Mouse (Mus musculus) intestine, embryonic 15.5 days (tissue): Measurements from ENCODE around the gene Klhdc1. TPM values are rescaled to one million over a fixed set of nuclear protein-coding genes. Genes with fewer than 3 reads are reported as not detected.
A peak's percentile ranks its signal among the peaks of the same experiment; 100 is the strongest.

Source experiments
- ATAC-seq: fragments of 200-750 bp; cut with Nextera tagmentation; 2 replicates; pipeline ENCODE4 v1.8.0; 2017; ENCODE audit warnings: moderate TSS enrichment, moderate library complexity
- H3K27ac ChIP-seq: fragments of 300-500 bp; sonication (generic); 2 replicates; pipeline ENCODE4 v1.5.1; 2015; ENCODE audit warnings: mild to moderate bottlenecking, inconsistent platforms
- H3K27me3 ChIP-seq: fragments of 300-500 bp; sonication (generic); replicated peaks from 2 replicates; pipeline ENCODE4 v1.6.1; 2015; ENCODE audit warnings: inconsistent platforms
- H3K36me3 ChIP-seq: fragments of 300-500 bp; sonication (generic); 2 replicates; pipeline ENCODE4 v1.6.1; 2015; ENCODE audit warnings: inconsistent platforms
- H3K4me1 ChIP-seq: fragments of 300-500 bp; sonication (generic); replicated peaks from 2 replicates; pipeline ENCODE4 v1.6.1; 2015; ENCODE audit warnings: inconsistent platforms
- H3K4me2 ChIP-seq: fragments of 300-500 bp; sonication (generic); replicated peaks from 2 replicates; pipeline ENCODE4 v1.6.1; 2015; ENCODE audit warnings: mild to moderate bottlenecking, inconsistent platforms
- H3K4me3 ChIP-seq: fragments of 300-500 bp; sonication (generic); replicated peaks from 2 replicates; pipeline ENCODE4 v1.5.1; 2015; ENCODE audit warnings: inconsistent platforms
- H3K9ac ChIP-seq: fragments of 300-500 bp; sonication (generic); 2 replicates; pipeline ENCODE4 v1.6.1; 2015; ENCODE audit warnings: inconsistent platforms
- H3K9me3 ChIP-seq: fragments of 300-500 bp; sonication (generic); 2 replicates; pipeline ENCODE4 v1.6.1; 2016; ENCODE audit warnings: inconsistent platforms
- WGBS: fragments of 180-500 bp; shearing (Covaris S2); methylation state at CpG from one replicate; pipeline ENCODE4 v1.1.7; 2015; 5-methylcytosine and 5-hydroxymethylcytosine counted together
- polyA plus RNA-seq: library from polyadenylated mRNA; unstranded; fragments of >200 nt; fragmentation: Nextera tagmentation; extraction: Ambion mirVana; gene quantifications from 2 replicates; pipeline ENCODE4 v1.2.1, GENCODE M21; 2015

Klhdc1 gene
- polyA plus RNA-seq, 1 experiment from 2014 or later, result 7.4 TPM

DNA sequence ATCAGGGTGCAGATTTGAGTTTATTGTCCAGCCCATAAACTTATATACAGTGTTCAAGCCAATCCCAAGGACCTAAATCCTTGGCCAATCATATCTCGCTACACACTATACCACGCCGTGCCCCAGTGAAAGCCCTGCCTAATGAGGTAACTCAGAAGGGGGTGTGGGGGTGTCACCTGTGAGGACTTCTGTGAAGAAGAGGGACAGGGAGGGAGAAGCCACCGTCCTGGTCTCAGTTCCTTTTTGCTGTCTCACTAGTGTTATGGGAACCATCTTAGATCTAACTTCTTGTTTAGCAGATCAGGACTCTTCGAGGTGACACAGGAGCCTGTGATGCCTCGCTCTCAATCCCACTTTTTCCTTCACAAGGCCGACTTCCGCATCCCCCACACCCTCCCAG is 46.6 kb downstream of the Klhdc1 start:
- Histone ChIP-seq H3K9me3 (no peaks in the 10 kb centered on the region), H3K27me3 (no peaks in the 10 kb centered on the region), H3K4me3 (no peak overlapping the region), H3K9ac (no peak overlapping the region), H3K4me1 (no peaks in the 10 kb centered on the region), H3K36me3 (no peaks in the 10 kb centered on the region), H3K4me2 (no peak overlapping the region), H3K27ac (no peak overlapping the region)
- no peak for ATAC-seq
- 89% methylated on average over 8 of the region's 8 CpGs for WGBS

- Histone ChIP-seq H3K4me3 (no peak overlapping the region), H3K9me3 (no peaks in the 10 kb centered on the region), H3K4me1 (no peaks in the 10 kb centered on the region), H3K27me3 (no peaks in the 10 kb centered on the region), H3K36me3 (no peaks in the 10 kb centered on the region), H3K4me2 (no peak overlapping the region), H3K9ac (no peak overlapping the region), H3K27ac (no peak overlapping the region)
- WGBS, result 78% methylated on average over 9 of the region's 9 CpGs
- no peak for ATAC-seq
These were observed 47.7 kb downstream of the Klhdc1 start for GRCm38 (mm10) chr12:69288699-69289098.

DNA sequence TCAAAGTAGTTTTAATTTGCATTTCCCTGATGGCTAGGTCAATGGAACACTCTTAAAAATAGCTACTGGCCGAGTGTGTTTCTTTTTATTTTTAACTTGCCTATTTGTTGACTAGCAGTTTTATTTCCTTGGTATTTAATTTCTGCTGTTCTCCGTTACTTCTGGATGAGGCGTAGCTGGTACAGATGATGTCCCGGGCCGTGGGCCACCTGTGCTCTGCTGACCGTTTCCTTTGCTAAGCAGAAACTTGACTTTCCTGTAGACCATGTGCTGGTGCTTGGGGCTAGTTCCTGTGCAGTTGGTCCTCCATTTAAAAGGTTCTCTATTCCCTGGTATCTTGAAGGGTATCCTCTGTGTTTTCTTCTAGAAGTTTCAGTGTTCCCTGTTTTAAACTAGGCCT is 51.4 kb downstream of the Klhdc1 start:
- 89% methylated on average over 6 of the region's 6 CpGs for WGBS
- H3K27ac ChIP-seq, result no peak overlapping the region
- H3K9me3 ChIP-seq, result no peaks in the 10 kb centered on the region
- no peaks in the 10 kb centered on the region for H3K27me3 ChIP-seq
- H3K4me3 ChIP-seq, result no peak overlapping the region
- no peak overlapping the region for H3K4me2 ChIP-seq
- H3K36me3 ChIP-seq, result no peaks in the 10 kb centered on the region
- ATAC-seq, result no peak
- H3K9ac ChIP-seq, result no peak overlapping the region
- peaks cover 3% of the 10 kb centered on the region; the same call in 1 of the 2 replicates for H3K4me1 ChIP-seq

DNA sequence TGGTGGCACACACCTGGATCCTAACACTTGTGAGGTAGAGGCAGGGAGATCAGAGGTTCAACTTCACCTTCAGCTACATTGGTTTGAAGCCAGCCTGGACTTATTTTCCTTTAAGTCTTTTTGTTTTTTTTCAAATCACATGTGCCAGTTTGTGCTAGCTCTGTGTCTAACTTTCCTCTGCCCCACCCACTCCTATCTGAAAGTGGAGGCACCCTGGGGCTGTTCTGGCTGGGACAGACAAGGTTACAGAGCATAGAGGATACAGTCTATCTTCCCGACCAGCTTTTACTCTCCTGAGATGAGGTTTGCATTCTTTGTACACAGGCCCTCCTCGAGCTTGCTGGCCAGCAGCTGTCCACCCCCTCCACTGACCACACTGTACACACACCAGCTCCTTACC is 52.8 kb downstream of the Klhdc1 start:
- Histone ChIP-seq H3K4me2 (no peak overlapping the region), H3K9ac (no peak overlapping the region), H3K36me3 (no peaks in the 10 kb centered on the region), H3K4me1 (peaks cover 7% of the 10 kb centered on the region), H3K27ac (no peak overlapping the region), H3K27me3 (no peaks in the 10 kb centered on the region), H3K9me3 (no peaks in the 10 kb centered on the region), H3K4me3 (no peak overlapping the region)
- 51% methylated on average over 2 of the region's 2 CpGs for WGBS
- ATAC-seq, result no peak

- H3K27me3 ChIP-seq, result no peaks in the 10 kb centered on the region
- no peak overlapping the region for H3K4me2 ChIP-seq
- no peak overlapping the region for H3K27ac ChIP-seq
- H3K4me1 ChIP-seq, result peaks cover 12% of the 10 kb centered on the region
- H3K4me3 ChIP-seq, result no peak overlapping the region
- no peaks in the 10 kb centered on the region for H3K36me3 ChIP-seq
- H3K9ac ChIP-seq, result no peak overlapping the region
- WGBS, result 76% methylated on average over 2 of the region's 2 CpGs
- no peak for ATAC-seq
- H3K9me3 ChIP-seq, result no peaks in the 10 kb centered on the region
These were observed 54.0 kb downstream of the Klhdc1 start for GRCm38 (mm10) chr12:69294936-69295335.

DNA sequence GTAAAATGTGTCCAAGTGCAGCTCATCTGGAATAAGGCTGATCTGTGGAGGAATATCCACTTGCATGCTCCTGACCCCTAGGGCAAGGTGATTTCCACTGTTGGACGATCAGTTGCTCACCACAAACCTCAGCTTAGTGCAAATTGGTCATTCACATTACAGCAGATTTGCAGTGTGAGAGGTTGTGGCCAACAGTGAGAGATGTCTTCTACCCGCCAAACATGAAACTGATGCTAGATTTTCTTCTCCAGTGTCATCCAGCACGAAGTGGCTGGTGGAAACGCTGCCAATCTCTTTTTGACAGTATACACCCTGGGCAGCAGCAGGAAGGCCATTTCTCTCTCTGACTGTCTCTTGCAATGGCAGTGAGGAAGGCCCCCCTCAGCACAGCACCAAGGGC is 54.7 kb downstream of the Klhdc1 start:
- Histone ChIP-seq H3K27ac (no peak overlapping the region), H3K9ac (no peak overlapping the region), H3K4me2 (peak overlapping the region; percentile 59; the same call in 1 of the 2 replicates)

DNA sequence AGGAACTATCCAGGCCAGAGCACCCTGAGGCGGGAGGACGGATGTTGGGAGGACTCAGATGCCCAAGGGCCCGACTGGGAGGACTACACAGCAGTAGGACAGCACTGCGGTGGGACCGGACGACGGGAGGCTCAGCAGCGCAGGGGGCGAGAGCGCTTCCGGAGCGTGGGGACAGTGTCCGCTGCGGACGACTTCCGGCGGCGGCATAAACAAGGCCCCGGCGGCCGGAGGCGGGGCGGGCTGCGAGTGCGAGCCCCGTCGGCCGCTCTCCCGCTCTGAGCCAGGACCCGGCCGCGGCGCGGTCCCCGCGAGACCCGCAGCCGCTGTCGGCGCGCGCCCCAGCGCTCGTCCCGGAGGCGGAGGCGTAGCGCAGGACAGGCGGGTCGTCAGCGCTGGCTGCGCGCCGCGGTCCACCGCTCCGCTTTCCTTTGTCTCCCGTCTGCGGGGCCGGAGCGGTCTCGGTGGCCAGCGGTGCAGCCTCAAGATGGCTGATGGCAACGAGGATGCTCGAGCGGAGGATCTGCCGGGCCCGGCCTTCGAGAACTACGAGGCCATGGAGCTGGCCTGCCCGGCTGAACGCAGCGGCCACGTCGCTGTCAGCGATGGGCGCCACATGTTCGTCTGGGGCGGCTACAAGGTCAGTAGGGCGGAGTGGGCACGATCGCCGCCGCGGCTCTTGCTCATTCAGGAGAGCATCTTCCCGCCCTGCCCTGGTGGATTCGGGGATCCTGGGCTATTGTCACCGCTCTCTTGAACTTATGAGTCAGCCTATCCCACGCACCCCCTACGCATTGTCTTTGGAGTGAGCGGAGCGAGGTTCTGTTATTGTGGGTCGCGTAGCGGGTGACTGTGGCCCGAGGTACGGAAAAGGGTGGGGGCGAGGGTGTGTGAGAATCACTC is 55.8 kb downstream of the Klhdc1 start, which contains the start of gene Klhdc2:
Gene Klhdc2, plus strand, starts transcription at position 171 of the 900 bp plus-strand sequence.
- peak within 1 kb of the TSS; percentile 59 for H3K4me2 ChIP-seq
- WGBS, result under 1% methylated on average over 98 of the region's 98 CpGs
- no peaks in the 10 kb centered on the region for H3K9me3 ChIP-seq
- peak within 1 kb of the TSS; percentile 95 for H3K9ac ChIP-seq
- H3K27ac ChIP-seq, result peak within 1 kb of the TSS; percentile 92
- H3K27me3 ChIP-seq, result no peaks in the 10 kb centered on the region
- H3K4me1 ChIP-seq, result peaks cover 12% of the 10 kb centered on the region
- ATAC-seq, result peak; percentile 95
- 0 out of 2 replicates have a peak, but pooled peaks cover 3% of the 10 kb centered on the region for H3K36me3 ChIP-seq
- H3K4me3 ChIP-seq, result peak within 1 kb of the TSS; percentile 98

More for the DNA sequence above, 54.7 kb downstream of the Klhdc1 start:
- 82% methylated on average over 4 of the region's 4 CpGs for WGBS
- H3K4me1 ChIP-seq, result peaks cover 12% of the 10 kb centered on the region
- H3K36me3 ChIP-seq, result no peaks in the 10 kb centered on the region
- ATAC-seq, result no peak
- no peaks in the 10 kb centered on the region for H3K9me3 ChIP-seq
- no peaks in the 10 kb centered on the region for H3K27me3 ChIP-seq
- no peak overlapping the region; the same call in 1 of the 2 replicates for H3K4me3 ChIP-seq

GRCm38 (mm10) chr12:69297411-69298150 is 56.6 kb downstream of the Klhdc1 start:
- ATAC-seq, result peak; percentile 16; the same call in 1 of the 2 replicates

GRCm38 (mm10) chr12:69298281-69298680 is 57.3 kb downstream of the Klhdc1 start:
- Histone ChIP-seq H3K36me3 (peaks cover 14% of the 10 kb centered on the region), H3K4me3 (peak overlapping the region; percentile 98; the same call in 1 of the 2 replicates), H3K27me3 (no peaks in the 10 kb centered on the region), H3K4me2 (peak overlapping the region; percentile 59), H3K9ac (no peak overlapping the region), H3K27ac (no peak overlapping the region), H3K4me1 (peaks cover 12% of the 10 kb centered on the region), H3K9me3 (no peaks in the 10 kb centered on the region)
- WGBS, result 87% methylated on average over 4 of the region's 4 CpGs
- ATAC-seq, result no peak

More at GRCm38 (mm10) chr12:69297411-69298150, 56.6 kb downstream of the Klhdc1 start:
- WGBS, result 14% methylated on average over 20 of the region's 20 CpGs
- Histone ChIP-seq H3K9ac (peak overlapping the region; percentile 95), H3K27me3 (no peaks in the 10 kb centered on the region), H3K4me2 (peak overlapping the region; percentile 59), H3K27ac (peak overlapping the region; percentile 92), H3K4me1 (peaks cover 12% of the 10 kb centered on the region), H3K36me3 (peaks cover 10% of the 10 kb centered on the region; the same call in 1 of the 2 replicates), H3K9me3 (no peaks in the 10 kb centered on the region), H3K4me3 (peak overlapping the region; percentile 98)

- H3K9me3 ChIP-seq, result no peaks in the 10 kb centered on the region
- no peaks in the 10 kb centered on the region for H3K27me3 ChIP-seq
- H3K4me2 ChIP-seq, result peak overlapping the region; percentile 59
- peaks cover 12% of the 10 kb centered on the region for H3K4me1 ChIP-seq
- ATAC-seq, result peak; percentile 42
- H3K4me3 ChIP-seq, result no peak overlapping the region; the same call in 1 of the 2 replicates
- 48% methylated on average over 12 of the region's 12 CpGs for WGBS
- H3K27ac ChIP-seq, result 0 out of 2 replicates have a peak overlapping the region, but pooled peaks have one; percentile 18
- no peak overlapping the region for H3K9ac ChIP-seq
- peaks cover 20% of the 10 kb centered on the region for H3K36me3 ChIP-seq
These were observed 58.3 kb downstream of the Klhdc1 start for GRCm38 (mm10) chr12:69299231-69299630.

GRCm38 (mm10) chr12:69299831-69300230 is 58.9 kb downstream of the Klhdc1 start:
- no peak overlapping the region for H3K4me2 ChIP-seq
- H3K36me3 ChIP-seq, result peaks cover 20% of the 10 kb centered on the region
- WGBS, result 83% methylated on average over 3 of the region's 3 CpGs

DNA sequence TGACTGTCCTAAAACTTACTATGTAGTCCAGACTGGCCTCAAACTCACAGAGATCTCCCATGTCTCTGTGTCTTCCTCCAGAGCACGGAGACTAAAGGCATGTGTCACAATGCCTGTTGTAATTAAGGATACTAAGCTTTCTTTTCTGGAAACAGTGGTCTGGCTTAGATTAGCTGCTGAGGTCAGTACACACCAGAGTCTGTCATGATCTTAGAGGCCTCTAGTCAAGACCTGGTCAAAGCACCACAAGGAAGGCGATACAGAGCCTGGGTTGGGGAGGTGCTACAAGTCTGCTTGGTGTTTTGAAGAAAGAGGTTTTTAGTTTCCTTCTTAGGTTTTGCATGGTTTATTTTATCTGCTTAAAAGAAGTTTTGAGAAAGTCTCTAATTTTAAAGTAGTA is 59.4 kb downstream of the Klhdc1 start:
- ATAC-seq, result no peak
- H3K4me1 ChIP-seq, result peaks cover 12% of the 10 kb centered on the region
- peaks cover 24% of the 10 kb centered on the region for H3K36me3 ChIP-seq
- H3K9me3 ChIP-seq, result no peaks in the 10 kb centered on the region
- no peak overlapping the region for H3K27ac ChIP-seq
- H3K9ac ChIP-seq, result no peak overlapping the region
- 89% methylated on average over 2 of the region's 2 CpGs for WGBS
- no peak overlapping the region for H3K4me2 ChIP-seq
- H3K4me3 ChIP-seq, result no peak overlapping the region
- no peaks in the 10 kb centered on the region for H3K27me3 ChIP-seq

More at GRCm38 (mm10) chr12:69299831-69300230, 58.9 kb downstream of the Klhdc1 start:
- Histone ChIP-seq H3K4me3 (no peak overlapping the region), H3K27ac (no peak overlapping the region), H3K9ac (no peak overlapping the region), H3K9me3 (no peaks in the 10 kb centered on the region), H3K27me3 (no peaks in the 10 kb centered on the region), H3K4me1 (peaks cover 12% of the 10 kb centered on the region)
- ATAC-seq, result no peak
